Mouse (Mus musculus) Muller cell, postnatal 12 days (primary cell): ENCODE data around the gene Apba2.

Experiments used
- DNase-seq: peaks from one replicate; pipeline ENCODE4 v3.0.0-alpha.2; 2015; ENCODE audit errors: inconsistent ontology term

The Apba2 gene

DNA sequence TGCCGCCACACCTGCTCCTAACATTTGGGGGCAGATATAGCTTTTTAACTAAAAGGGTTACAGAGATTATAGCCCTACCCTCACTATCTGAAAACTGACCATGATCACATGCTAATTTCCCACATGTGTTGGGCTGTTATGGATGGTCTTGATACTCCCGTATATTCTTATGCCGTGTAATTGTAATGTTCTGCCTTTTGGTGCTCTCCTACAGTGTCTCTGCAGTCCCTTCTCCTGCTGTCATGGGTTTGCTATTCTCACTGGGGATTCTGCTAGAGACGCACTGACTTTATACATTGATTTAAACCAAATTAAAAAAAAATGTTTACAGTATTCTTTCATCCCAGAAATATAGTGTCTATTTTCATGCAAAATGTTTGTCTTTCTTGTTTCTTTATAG, 157.4 kb downstream of the Apba2 start:
- no peak for DNase-seq

DNA sequence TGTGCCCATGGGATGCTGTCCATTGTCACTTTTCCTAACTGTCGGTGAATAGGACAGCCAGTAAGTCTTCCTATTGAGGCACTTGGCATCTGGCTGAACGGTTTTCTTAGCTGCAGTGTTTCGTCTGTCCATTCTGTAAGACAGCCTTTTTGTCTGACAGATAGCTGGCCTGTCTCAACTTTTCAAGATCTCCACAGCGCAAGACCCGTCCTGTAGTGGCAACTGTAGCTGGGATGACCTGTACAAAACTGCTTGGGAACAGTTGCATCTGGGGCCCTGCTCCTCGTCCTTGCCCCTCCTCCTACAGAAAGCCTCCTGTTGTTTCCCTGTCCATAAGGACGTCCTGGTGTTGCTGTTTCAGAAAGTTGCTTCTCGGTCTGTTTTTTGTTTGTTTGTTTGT, 157.8 kb downstream of the Apba2 start:
- DNase-seq = no peak

DNA sequence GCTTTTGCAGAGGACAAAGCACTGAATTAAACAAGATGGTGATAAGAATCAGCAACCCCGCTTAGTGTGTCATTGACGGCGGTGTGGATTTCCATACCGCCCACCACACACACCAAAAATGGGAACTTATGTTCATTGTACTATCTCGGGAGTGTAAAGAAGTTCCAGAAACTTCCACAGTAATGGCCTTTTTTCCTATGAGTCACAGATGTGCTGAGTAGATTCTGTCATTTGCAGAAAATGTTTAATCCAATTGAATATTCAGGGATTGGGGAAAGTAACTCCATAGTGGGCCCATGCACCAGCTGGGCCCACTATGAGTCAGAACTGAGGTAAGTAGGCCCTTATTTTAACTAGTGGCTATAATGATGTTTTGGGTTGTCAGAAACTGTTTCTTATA, 161.0 kb downstream of the Apba2 start:
- no peak for DNase-seq

- no peak for DNase-seq
Measured at GRCm38 (mm10) chr7:64663600-64663999, 162.1 kb downstream of the Apba2 start.

- no peak for DNase-seq
Measured at GRCm38 (mm10) chr7:64665120-64665519, 163.6 kb downstream of the Apba2 start.

DNA sequence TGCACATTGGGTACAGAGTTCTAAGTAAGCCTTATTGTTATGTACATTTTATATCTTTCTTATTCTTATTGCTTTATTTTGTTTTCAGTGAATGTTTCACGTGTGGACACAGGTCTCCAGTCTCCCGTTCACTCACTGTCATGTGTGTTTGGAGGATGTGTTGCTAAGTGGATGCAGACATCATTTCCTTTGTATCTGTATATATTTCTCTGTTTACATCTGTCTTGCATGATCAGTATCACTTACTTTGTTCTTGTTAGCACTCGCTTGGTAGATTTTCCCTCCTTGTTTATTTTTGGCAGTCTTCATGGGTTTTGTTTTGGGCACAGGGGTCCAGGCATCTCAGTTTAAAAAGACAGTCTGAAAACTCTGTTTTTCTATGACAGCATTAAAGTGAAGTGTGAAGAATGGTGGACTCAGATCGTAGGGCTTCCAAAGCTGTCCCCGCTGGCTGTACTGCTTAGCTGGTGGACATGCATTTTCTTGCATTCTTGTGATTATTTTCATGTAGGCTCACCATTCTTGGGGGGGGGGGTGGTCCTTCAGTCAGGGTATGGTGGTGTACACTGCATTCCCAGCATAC, 164.3 kb downstream of the Apba2 start:
- DNase-seq = no peak

GRCm38 (mm10) chr7:64667959-64668358, 166.5 kb downstream of the Apba2 start:
- DNase-seq = no peak

GRCm38 (mm10) chr7:64679771-64680479, 178.4 kb downstream of the Apba2 start:
- peak; percentile 53 for DNase-seq

- DNase-seq = no peak
Measured at GRCm38 (mm10) chr7:64684893-64685292, 183.4 kb downstream of the Apba2 start.

GRCm38 (mm10) chr7:64688115-64688817, 186.8 kb downstream of the Apba2 start:
- peak; percentile 66 for DNase-seq

DNA sequence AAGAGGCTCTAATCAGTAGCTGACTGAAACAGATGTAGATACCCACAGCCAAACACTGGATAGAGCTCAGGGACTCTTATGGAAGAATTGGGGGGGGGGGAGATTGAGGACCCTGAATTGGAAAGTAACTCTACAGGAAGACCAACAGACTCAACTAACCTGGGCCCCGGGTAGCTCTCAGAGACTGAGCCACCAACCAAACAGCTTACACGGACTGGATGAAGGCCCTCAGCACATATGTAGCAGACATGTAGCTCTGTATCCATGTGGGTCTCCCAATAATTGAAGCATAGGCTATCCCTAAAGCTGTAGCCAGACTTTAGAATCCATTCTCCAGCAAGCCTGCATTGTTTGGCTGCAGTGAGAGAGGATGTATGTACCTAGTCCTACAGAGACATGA, 190.3 kb downstream of the Apba2 start:
- DNase-seq = no peak

DNA sequence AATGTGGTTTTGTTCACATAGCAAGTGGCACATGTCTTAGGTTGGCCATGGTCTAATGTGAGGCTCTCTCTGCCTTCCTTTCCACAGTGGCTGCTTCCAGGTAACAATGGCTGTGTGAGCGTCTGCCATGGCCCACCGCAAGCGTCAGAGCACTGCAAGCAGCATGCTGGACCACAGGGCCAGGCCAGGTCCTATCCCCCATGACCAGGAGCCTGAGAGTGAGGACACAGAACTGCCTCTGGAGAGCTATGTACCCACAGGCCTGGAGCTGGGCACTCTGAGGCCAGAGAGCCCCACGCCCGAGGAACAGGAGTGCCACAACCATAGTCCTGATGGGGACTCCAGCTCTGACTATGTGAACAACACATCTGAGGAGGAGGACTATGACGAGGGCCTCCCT, 193.4 kb downstream of the Apba2 start:
- DNase-seq = no peak

GRCm38 (mm10) chr7:64696521-64697281, 195.2 kb downstream of the Apba2 start:
- peak; percentile 35 for DNase-seq

GRCm38 (mm10) chr7:64697791-64698337, 196.4 kb downstream of the Apba2 start:
- no peak for DNase-seq

DNA sequence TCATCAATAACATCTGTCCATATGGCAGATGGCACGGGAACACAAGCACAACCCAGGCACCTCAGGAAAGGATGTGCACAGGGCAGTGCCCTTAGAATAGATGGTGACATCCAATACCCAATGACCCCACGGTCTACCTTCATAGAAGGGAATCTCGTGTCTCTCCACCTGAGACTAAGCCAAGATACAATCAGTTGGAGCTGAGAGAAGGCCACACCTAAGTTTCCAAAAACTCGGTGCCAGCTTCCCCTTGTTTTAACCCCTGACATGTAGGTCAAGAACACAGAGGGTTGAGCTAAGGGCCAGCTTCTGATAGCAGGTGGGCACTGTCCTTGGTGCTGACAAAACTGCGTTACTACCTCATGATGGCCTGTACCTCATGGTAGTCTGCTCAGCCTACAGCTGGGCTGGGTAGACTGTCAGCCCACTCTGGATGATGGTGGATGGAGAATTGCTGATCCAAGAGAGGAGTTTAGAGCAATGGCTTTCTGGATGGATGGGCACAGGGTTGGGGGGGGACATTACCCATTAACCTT, 202.6 kb downstream of the Apba2 start:
- DNase-seq = no peak

DNA sequence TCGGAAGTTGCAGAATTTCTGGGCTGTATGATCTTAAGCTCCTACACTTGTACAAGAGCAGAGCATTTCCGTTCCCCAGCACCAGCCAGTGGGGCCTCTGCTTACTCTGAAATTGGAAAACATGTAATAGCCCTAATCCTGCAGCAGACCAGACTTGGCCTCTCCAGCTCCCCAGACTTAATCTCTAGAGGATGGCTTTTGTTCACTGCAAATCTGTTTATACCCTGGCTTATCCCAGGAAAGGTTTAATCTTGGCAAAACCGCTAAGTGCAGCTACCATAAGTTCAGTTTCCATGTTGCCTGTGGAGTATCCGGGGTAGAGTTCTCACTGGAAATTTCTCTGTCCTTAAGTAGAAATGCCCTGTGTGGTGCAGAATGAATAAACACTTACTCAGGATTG, 206.7 kb downstream of the Apba2 start:
- DNase-seq = no peak

GRCm38 (mm10) chr7:64709520-64710262, 208.2 kb downstream of the Apba2 start:
- DNase-seq = no peak

DNA sequence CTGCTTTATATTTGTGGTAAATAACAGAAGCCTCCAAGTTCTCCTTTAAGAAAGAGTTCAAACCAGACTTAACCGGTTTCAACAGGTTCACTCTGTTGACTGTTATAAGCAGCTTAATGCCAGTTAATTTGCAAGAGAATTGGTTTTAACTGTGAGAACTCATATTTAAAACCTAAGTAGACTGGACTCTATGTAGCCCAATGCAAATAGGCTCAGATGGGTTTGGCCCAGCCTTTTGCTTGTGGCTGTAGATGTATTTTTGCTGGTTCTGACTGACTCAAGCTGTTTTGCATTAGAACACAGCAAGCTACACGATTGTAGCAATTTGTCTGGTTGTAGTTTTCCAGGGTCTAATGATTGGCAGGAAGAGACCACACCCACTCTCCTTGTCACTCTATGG, 214.8 kb downstream of the Apba2 start:
- DNase-seq = no peak

DNA sequence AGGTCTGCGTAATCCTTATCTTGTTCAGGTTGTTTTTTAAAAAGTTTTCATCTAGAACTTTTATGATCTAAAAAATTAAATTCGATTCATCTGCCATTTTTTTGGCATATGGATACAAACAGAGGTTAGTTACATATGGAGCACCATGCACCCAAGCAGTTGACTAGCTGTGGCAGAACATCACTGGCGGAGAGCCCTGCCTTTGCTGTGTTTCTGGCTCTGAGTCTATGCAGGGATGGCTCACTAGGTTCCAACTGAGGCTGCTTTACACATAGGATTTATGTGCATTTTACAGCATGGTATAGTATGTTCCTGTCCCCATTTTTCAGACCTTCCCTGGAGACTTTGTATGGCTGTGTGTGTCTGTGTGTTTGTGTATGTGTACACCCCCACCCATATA, 221.8 kb downstream of the Apba2 start:
- no peak for DNase-seq

- DNase-seq = no peak
Measured at GRCm38 (mm10) chr7:64724409-64724808, 222.9 kb downstream of the Apba2 start.
